Mouse (Mus musculus) C2C12 (cell line): ENCODE data around the gene Hopx.

Experiments
- CTCF ChIP-seq: IDR thresholded peaks from one replicate; pipeline ENCODE4 v1.5.1; 2011; ENCODE audit not compliant: control insufficient read depth, insufficient read depth, insufficient read length
- FOSL1 ChIP-seq: IDR thresholded peaks from one replicate; pipeline ENCODE4 v1.8.0; 2011; ENCODE audit warnings: mild to moderate bottlenecking, low read length; ENCODE audit not compliant: poor library complexity, insufficient read depth, severe bottlenecking
- MAX ChIP-seq: IDR thresholded peaks from one replicate; pipeline ENCODE4 v1.6.1; 2011; ENCODE audit warnings: mild to moderate bottlenecking, control low read depth

- TF ChIP-seq CTCF (no peak), MAX (no peak), FOSL1 (no peak)
Observed at GRCm38 (mm10) chr5:77067321-77067720, 47.6 kb downstream of the Hopx start.
